Mouse (Mus musculus): ENCODE data around the gene Tctn3. TPM values are rescaled to one million over a fixed set of nuclear protein-coding genes. Genes with fewer than 3 reads are reported as not detected.
"Not testable (repeated sequence)": the region's sequence is repeated elsewhere in the genome, so short reads cannot be mapped to it uniquely, and the experiment has no call there.

Tctn3 gene
- total RNA-seq, 2 experiments from 2014 or later = 0.68 TPM; not detected in 1

DNA sequence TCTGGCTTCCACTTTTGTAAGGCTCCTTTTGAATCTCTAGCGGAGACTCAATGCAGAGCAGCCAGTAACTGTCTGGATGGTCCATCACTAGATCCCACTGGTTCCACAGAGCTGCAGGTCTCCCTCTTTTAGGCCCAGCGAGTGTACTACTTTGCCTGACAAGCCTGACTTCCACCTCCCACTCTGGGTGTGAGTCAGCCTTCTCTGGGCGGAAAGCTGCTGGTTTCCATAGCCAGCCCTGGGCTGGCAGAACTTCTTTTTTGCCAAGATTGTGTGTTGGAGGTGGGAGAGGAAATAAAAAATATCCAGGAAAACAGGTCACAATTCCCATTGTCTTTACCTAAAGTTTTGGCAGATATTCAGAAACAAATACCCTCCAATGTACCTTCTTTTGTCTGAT, 18.1 kb upstream of the Tctn3 start:
- ATAC-seq (replicated peaks; ENCODE audit: low FRiP score, poor library complexity, severe bottlenecking) = no peak

DNA sequence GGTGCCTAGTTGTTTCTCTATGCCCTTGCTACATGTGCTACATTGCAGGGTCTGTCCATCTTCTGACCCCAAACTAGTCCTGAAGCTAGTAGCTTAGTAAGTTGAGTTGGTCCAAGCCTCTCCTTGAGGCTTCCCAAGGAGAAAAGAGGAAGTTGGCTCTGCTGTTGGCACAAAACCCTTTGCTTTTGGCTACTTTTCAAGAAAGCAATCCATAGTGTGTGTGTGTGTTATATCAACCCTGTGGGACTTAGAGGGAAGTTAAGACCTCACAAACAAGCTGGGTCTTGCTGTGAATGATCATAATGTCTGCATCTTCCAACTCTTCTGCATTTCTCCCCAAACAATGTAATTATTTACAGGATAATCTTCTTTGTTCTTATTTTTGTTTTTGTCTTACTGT, 16.9 kb upstream of the Tctn3 start:
- ATAC-seq (replicated peaks; ENCODE audit: low FRiP score, poor library complexity, severe bottlenecking) = no peak

DNA sequence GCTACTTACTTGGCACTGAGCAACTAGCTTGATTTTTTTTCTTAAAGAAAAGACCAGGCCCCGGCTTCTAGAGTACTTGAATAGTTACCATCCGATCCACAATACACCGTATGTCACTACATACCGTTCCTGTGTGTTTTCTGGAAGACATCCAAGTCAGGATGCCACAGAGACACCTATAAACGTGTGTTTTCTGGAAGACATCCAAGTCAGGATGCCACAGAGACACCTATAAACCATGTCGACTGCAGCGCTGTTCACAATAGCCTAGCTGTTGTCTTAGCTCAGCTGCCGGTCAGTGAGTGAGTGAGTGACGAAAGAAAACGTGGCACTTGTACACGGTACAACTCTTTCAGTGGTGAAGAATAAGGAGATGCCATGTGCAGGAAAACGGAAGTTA, 13.9 kb upstream of the Tctn3 start:
- ATAC-seq (replicated peaks; ENCODE audit: low FRiP score, poor library complexity, severe bottlenecking) = no peak

DNA sequence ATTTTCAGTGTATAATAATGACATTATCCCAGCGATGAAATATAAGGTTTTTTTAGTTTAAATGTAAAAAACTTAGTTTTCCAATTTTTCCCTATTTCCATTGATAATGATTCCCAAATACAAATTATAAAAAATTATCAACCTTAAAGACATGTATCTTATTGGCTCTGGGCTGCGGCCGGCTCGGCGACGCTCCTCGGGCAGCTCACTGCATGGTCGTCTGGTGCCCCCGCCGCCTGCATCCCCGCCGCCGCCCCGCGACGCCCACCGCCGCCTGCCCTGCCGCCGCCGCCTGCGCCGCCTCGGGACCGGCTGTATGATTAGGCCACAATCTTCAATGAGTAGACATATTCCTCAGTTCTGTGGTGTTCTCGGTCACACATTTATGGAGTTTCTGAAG, 9.6 kb upstream of the Tctn3 start:
- not testable (repeated sequence) for ATAC-seq (replicated peaks; ENCODE audit: low FRiP score, poor library complexity, severe bottlenecking)

DNA sequence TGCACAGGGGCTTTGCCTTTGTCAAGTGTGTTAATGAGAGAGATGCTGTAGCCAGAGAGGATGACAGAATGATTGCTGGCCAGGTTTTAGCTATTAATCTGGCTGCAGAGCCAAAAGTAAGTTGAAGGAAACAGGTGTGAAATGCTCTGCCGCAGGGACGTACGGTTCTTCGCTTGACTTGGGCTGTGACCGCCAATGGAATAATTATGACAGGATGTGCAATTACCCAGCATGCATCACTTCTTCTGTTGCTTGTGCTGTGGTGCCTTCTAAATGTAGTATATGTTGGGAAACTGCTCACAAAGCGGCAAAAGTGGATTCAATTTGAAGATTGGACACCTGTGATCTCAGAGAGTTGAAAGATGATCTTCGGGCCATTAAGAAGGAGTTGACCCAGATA, 4.0 kb upstream of the Tctn3 start:
- no peak for ATAC-seq (replicated peaks; ENCODE audit: low FRiP score, poor library complexity, severe bottlenecking)

DNA sequence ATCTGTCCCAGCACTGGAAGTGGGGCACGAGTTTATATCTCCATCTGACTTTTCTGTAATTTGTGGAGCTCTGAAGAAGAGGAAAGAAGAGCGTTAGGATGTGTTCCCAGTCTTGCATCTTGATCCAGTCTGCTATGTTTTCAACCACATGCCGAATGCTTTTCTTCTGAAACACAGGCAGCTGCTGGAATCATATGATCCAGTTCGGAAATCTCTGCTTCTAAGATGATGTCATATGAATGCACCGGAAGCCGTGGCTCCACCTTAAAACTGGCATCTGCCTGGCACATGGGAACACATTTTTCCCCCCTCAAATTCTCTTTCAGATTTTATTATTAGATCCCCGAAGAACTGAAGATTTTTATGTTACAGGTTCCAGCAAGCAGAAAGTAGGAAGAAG, 2.8 kb upstream of the Tctn3 start:
- no peak for ATAC-seq (replicated peaks; ENCODE audit: low FRiP score, poor library complexity, severe bottlenecking)

DNA sequence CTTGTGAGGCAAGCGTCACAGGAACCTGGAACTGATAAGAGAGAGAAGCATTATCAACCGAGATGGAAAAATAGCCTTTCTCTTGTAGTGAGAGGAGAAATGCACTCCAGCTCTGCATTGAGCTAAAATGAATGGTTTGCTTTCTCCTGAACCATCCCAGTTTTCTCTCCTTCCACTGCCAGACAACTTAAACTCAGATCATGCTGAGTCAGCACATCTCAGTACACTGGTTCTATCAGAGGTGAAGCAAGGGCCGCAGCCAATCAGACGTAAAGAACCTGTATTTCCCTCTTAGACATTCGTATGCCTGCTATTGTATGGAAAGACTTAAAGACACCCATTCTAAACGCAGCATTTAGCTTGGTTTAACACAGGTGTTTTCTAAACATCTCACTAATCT, 4.4 kb downstream of the Tctn3 start:
- ATAC-seq (replicated peaks; ENCODE audit: low FRiP score, poor library complexity, severe bottlenecking) = no peak

DNA sequence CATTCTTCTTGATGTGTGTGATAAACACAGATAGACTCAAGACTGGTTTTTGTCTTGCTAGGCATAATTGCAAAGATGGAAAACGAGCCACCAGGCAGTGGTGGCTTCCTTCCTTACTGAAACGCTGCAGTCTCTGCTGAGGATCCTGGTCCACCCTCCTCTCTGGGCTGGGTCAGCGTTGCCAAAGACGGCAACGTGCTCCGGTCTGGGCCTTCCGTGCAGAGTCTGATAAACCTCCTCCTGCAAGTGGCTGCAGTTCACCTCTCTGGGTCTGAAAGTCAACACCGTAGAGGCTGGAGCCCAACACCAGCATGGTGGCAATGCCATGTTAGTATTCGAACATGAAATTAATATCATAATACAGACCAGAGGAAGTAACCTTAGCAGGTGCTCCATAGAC, 6.8 kb downstream of the Tctn3 start:
- ATAC-seq (replicated peaks; ENCODE audit: low FRiP score, poor library complexity, severe bottlenecking) = no peak

DNA sequence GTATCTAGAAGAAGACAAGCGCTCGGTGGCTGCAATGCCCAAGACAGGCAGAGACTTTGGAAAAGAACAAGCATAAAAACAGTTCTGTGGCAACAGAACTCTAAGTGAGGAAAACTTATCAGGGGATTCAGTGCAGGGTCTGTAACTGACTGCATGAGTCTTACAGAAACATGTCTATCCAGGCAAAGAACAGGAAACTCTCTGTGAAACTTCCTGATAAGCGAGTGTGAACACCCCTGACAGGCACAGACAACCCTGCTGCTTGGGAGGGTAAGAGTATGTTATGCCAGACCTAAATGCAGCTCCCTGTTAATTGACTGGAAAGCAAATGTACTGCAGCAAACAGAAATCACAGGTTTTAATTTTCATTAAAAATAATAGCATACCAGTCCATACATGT, 10.2 kb downstream of the Tctn3 start:
- ATAC-seq (replicated peaks; ENCODE audit: low FRiP score, poor library complexity, severe bottlenecking) = no peak

DNA sequence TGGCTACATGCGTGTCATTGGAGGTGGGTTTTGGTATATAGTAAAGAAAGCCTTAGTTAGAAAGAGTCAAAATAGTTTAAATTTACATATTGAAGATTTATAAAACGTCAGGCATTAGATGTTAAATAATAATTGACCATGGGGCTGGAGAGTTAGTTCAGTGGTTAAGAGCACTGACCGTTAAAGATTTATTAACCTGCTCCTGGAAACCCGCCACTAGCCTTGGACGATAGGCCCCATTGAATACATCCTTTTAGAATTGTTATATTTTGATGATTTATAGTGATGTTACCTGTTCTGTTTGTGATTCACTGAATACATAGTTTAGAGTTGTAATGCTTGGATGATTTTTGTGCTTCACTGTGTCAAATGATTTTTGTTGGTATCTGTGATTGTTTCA, 11.2 kb downstream of the Tctn3 start:
- not testable (repeated sequence) for ATAC-seq (replicated peaks; ENCODE audit: low FRiP score, poor library complexity, severe bottlenecking)

DNA sequence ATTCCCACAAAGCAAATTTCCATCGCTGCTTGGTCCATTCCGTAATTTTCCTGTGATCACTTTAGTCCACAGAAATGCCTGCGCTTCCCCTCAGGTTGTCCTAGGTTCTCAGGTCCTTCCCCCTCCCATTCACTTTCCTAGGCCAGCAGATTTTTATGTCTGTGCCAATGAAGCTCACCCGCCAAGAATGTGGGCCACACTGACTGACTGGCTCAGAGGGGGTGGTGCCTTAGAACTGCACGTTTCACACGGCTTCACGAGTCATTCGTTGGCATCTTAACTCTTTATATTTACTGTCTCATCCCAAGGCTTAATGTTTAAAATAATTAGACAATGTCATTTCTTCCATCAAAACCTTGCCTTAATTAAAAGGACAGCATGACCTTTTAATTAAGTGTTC, 16.2 kb downstream of the Tctn3 start:
- ATAC-seq (replicated peaks; ENCODE audit: low FRiP score, poor library complexity, severe bottlenecking) = no peak

DNA sequence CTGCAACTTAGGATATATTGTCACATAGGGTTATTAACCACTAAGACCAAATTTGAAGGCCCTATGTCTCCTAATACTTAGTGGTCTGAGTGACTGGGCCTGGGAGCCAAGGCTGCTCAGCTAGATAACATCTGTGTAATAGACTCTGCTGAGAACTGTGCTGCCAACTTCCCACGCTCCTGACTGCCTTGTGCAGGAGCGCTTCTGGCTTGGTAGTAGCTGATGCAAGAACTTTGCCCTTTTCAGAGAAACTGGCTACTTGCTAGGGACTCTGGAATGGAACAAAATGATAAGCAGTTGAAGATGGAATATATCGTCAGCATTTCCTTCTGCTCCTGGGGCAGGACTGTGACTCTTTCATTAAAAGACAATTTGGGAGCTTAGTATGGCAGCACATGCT, 16.8 kb downstream of the Tctn3 start:
- ATAC-seq (replicated peaks; ENCODE audit: low FRiP score, poor library complexity, severe bottlenecking) = no peak

DNA sequence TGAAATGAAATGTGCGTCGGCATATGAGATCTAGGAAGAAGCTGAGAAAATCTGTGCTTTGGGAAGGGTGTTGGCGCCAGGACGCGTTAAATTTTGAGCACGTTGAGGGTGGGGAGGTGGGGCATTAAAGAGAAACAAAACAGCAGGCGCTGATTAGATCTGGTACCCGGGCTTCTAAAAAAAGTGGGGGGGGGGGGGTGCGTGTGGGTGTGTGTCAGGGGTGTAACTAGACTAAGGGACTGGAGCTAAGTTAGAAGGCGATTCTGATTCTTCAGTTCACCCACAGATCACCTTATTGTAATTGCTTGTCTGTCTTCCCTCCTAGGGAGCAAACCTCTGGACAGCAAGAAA, 22.5 kb downstream of the Tctn3 start:
- no peak for ATAC-seq (replicated peaks; ENCODE audit: low FRiP score, poor library complexity, severe bottlenecking)

DNA sequence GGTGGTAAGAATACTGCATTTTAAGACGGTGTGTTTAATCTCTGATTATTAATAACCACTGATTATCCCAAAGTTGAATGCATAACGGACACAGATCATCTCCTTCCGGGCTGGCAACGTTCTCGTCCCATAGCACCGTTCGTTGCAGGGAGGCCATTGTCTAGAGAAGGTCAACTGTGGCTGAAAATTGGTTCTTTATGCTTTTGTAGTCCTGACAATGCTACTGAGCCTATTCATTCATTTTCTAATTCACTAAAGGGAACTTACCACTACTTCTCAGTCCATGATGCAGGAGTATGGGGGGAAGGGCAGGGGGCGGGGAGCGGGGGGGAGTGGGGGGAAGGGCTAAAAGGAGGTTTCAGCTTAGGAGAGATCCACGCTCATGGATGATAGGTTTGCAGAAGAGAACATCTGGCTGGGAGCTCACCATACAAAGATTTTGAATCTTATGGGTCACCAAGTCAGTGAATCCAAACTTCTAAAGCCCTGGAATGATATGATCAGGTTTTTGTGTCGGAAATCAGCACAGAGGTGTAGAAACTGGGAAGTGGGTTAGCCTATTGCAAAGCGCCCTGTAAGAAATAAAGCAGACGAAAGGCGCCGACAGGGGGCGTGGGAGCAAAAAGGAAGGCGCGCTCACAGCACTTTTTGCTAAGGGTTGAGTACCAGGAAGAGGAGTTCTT, 23.0 kb downstream of the Tctn3 start:
- ATAC-seq (replicated peaks; ENCODE audit: low FRiP score, poor library complexity, severe bottlenecking) = peak; percentile 71

DNA sequence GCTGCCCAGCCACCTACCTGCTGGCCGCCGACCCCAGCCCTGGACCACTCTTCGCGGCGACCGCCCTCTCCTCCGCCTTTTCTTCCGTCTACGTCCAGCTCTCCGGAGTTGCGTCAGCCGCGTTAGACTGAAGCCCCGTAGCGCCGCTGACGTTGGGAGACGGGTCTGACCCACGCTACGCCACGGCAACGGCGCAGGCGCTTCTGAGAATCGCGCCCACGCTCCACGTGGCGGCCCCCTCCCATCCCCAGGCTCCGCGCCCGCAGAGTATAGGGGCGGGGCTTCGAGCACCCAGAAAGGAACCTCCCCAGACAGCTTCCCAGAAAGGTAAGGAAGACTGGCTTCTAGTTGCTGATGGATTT, 23.8 kb downstream of the Tctn3 start, which contains the start of gene Aldh18a1:
Gene Aldh18a1 (minus strand): TSS at position 171 of the 362 bp plus-strand sequence.
- peak; percentile 79 for ATAC-seq (replicated peaks; ENCODE audit: low FRiP score, poor library complexity, severe bottlenecking)

DNA sequence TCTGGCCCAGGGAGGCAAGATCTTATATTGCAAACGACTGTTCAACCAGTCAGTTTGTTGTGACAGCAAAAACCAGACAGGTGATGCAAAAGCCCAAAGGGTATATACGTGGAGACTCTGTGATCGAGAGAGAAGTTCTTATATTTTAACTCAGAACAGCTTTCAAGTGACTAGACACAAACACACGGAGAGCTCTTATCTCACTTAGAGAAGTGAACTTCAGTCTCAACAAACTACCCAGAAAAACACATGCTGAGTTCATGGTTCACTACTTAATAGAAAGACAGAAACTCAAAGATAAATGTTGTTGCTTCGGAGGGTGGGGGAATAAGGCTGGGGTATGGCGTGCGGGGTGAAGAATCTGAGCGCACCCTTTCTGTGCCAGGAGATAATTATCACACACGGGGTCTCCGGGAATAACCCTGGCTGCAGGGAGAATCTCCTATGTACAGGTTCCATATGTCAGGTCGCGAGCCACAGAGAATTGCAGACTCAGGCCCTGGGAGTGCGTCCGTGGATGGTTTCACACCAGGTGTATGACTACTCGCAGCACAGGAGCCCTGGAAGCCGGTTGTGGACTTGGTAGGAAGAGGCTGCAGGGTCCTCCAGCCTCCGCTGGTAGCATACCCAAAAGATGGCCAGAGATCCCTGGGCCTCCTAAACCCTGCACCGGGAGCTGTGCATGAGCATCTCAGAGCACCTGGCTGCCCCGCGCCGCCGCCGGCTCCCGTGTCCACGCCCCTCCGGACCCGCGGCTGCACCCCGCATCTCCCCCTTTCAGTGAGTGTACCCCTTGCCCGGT, 24.3 kb downstream of the Tctn3 start:
- peak; percentile 37 for ATAC-seq (replicated peaks; ENCODE audit: low FRiP score, poor library complexity, severe bottlenecking)

DNA sequence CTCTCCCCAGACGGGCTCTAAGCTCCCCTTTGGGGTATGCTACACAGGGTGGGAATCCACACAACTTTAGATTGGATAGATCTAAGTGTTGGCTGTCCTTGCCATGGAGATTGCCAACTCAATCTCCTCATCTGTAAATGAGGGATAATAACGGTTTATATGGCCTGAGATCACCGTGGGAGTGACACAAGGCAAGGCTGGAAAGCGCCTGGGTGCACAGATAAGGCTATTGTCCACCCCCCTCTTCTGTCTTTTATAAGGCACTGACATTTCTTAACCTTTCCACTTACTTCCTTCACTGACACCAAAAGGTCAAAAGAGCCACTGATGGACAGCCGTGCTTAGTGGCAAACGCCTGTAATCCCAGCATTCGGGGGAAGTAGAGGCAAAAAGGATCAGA, 25.1 kb downstream of the Tctn3 start:
- no peak for ATAC-seq (replicated peaks; ENCODE audit: low FRiP score, poor library complexity, severe bottlenecking)

DNA sequence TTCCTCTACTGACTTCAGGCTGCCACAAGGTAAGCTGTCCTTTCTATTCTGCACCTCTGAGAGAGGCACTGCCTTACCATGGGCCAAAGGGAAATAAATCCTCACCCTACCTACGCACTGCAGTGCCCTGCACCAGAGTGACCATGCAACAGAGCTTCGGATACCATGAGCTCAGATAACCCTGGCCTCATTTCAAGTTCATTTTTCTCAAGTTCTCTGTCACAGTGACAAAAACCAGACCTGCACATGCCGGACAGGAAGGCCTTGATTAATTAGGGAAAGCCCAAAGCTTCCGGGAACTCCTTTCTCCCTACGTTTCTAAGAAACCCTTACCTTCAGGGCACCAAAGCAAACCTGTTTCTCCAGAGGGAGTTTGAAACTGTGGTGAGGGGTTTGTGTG, 30.4 kb downstream of the Tctn3 start:
- ATAC-seq (replicated peaks; ENCODE audit: low FRiP score, poor library complexity, severe bottlenecking) = no peak

DNA sequence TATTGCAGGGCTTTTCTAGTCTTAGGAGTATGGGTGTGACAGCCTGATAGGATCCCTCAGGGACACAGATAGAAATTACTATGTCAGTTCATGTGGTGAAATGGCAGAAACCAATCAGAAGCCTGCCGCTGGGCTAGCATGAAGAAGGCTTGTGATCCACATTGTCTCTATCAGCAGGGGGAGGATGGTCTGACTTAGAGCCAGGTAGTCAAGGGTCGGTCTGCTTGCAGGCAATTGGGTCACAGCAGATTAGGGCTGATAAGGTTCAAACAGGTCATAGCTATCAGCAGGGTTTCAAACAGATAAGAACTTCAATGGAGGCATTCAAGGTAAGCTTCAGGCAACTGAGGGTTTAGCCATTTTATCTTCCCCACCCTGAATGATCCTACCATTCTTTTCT, 31.1 kb downstream of the Tctn3 start:
- no peak for ATAC-seq (replicated peaks; ENCODE audit: low FRiP score, poor library complexity, severe bottlenecking)

DNA sequence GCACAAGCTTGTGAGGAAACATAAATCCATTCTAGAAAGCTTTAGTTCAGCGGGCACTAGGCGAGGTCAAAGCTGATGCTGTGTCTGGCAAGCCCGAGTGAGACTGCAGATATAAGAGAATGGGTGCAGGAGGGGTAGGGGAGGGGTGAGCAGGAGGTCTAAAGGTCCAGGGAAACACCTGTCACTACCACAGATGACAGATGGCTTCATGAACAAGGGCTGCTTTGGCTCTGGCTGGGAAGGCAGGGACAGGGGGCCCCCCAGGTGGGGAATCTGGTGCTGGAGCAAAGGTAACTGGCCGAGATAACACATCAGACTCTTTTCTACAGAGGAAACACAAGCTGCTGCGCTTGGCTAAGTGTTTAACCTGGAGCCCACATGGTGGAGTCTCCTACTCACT, 36.6 kb downstream of the Tctn3 start:
- ATAC-seq (replicated peaks; ENCODE audit: low FRiP score, poor library complexity, severe bottlenecking) = no peak

DNA sequence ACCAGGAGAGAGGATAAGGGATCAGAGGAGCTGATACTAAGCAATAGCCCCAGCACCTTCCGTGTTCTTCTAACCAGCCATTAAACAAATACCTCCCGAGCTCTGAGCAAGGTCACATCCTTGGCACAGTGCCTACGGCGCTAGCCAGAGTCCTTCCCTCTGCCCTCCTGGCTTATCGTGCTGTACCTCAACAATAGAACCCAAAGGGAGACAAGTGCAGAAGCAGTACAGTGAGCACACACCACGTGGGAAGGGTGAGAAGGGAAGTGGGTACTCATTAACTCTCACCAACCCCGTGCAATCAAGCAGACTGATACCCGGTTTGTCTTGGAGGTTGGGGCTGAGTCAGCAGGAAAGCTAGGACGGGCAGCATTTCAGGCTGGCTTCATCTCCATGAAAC, 41.3 kb downstream of the Tctn3 start:
- ATAC-seq (replicated peaks; ENCODE audit: low FRiP score, poor library complexity, severe bottlenecking) = no peak

DNA sequence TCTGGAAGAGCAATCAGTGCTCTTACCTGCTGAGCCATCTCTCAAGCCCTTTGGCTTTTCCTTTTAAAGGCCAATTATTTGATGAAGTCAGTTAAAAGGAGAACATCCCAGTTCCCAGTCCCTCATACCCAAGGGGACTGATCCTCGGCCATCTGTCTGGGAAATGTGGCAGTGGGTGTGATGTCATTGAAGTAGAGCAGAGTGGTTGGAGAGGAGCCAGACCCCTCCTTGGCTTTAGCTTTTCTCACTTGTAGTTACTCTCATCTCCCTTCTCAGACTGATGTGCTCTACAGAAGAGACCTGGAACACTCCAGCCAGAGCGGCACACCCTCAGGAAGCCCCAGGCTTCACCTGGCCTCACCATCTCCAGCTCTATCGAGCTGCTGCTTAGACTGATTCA, 44.4 kb downstream of the Tctn3 start:
- no peak for ATAC-seq (replicated peaks; ENCODE audit: low FRiP score, poor library complexity, severe bottlenecking)

Data from erythroblast, adult 5-6 weeks (primary cell).